Mouse (Mus musculus) cerebellum, adult 2 months (tissue): ENCODE measurements at regions not wholly inside any gene's neighbourhood (a gene's known extent, or its start where the extent isn't known, plus 50 kb on each side); places are given as distances from the start of the nearest gene placed in this dataset.

Experiments used
- CTCF ChIP-seq: fragments of 200-500 bp; IDR thresholded peaks from 2 replicates; pipeline ENCODE4 v1.5.1; 2011; ENCODE audit warnings: low read depth, mild to moderate bottlenecking, control low read depth, low read length, moderate library complexity, borderline replicate concordance; ENCODE audit not compliant: insufficient read depth
- POLR2A ChIP-seq: fragments of 200-500 bp; IDR thresholded peaks from 2 replicates; pipeline ENCODE4 v1.6.1; 2011; ENCODE audit warnings: low read length, control low read depth, borderline replicate concordance; ENCODE audit not compliant: insufficient read depth

DNA sequence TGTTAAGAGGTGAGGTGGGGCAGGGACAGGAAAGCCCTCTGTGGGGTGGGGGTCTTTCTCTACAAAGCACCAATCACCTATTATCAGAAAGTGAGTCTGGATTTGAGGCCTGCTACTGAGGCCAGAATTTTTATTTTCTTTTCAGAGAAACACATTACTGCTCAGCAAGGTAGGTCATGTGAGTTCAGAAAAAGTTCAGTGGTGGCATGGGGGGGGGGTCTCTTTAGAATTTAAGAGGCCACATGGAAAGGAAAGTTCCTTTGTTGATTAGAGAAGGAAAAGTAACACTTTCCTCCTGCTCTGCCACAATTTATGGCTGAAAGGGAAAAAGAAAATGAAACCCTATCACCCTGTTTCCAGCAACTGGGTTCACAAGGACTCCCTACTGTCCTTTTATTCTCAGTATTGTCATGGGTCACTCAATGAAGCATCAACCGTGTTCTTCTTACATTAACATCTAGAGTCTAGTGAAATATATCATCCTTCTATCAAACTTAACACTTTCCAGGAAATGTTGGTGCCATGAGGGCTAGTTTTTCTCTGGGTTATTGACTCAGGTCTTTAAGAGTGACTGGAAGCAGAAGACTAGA is 194.1 kb downstream of the 4930474N05Rik start:
- TF ChIP-seq CTCF, result no peak
- no peak for TF ChIP-seq POLR2A
